In the genomic region with DNA sequence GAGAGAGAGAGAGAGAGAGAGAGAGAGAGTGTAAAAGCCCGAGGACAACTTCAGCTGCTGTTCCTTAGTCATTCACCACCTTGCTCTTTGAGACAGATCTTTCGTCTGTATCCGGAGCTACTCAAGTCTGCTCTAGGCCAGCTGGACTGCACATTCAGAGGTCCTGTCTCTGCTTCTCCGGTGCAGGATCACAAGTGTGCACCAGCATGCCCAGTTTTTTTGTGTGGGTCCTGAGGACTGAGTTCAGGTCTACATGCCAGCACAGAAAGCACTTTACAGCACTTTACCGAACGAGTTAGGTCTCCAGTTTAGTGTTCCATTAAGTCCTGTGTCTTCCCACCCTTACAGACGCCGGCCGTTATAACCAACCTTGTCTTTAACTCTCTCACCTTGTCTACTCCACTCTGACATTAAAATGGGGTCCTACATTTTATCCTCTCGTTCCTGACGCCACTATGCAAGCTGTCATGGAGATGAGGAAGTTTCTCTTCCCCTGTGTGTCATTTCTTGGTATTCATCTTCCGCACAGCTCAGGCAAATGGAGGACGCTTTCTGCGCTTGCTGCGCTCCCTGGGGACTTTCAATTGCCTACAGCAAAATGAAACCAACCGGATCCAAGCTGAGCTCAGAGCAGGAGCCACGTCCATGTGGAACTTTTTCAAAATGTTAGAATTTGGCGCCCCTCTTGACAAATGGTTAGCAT, we compare ENCODE assay signal across 11 mouse cellular contexts.
DNase-seq lines count a peak whose midpoint lies in the region; ATAC-seq and TF ChIP-seq lines count a peak whose summit lies in the region.
"Had no signal": no experiment of that assay in that cellular context is flagged by ENCODE, and none has a peak within 500 bp of the region (broad histone marks: within the 10 kb centered on the region; RNA-seq: fewer than 3 reads in every experiment).

No protein-coding gene starts in this region.

- H3K27me3 ChIP-seq in intestine, embryonic 14.5 days (replicated peaks; ENCODE audit: control insufficient read depth, insufficient read depth, low read length), result no peaks in the 10 kb centered on the region
- no peaks in the 10 kb centered on the region for H3K27me3 ChIP-seq in intestine, embryonic 15.5 days (replicated peaks)
- no peaks in the 10 kb centered on the region for H3K27me3 ChIP-seq in thymus, adult 2 months (ENCODE audit: control insufficient read depth, insufficient read depth, low read length)
- H3K27me3 ChIP-seq in limb, embryonic 14.5 days (ENCODE audit: control insufficient read depth, insufficient read depth, low read length), result no peaks in the 10 kb centered on the region
- no peaks in the 10 kb centered on the region for H3K27me3 ChIP-seq in forebrain, embryonic 10.5 days (ENCODE audit: poor library complexity, severe bottlenecking)
- H3K27me3 ChIP-seq: hindbrain, embryonic 15.5 days had no signal

- peak; percentile 52 for DNase-seq in intestine, embryonic 14.5 days (ENCODE audit: low spot score)
- peak; percentile 1 for DNase-seq in thymus, postnatal 14 days
- no peak for DNase-seq in thymus, adult 2 months
- DNase-seq in limb, embryonic 14.5 days (ENCODE audit: low spot score), result peak; percentile 22
- no peak for DNase-seq in forebrain, embryonic 10.5 days (ENCODE audit: extremely low spot score, low spot score)
- DNase-seq in spleen, postnatal 14 days (ENCODE audit: low spot score in 2 of 2), result no peak
- DNase-seq: cerebellum, postnatal 25 days had no signal

- no peaks in the 10 kb centered on the region for H3K36me3 ChIP-seq in intestine, embryonic 14.5 days (ENCODE audit: control insufficient read depth, insufficient read depth, low read length)
- no peaks in the 10 kb centered on the region for H3K36me3 ChIP-seq in intestine, embryonic 15.5 days
- H3K36me3 ChIP-seq in thymus, adult 2 months (ENCODE audit: control insufficient read depth, insufficient read depth, low read length), result no peaks in the 10 kb centered on the region
- no peaks in the 10 kb centered on the region for H3K36me3 ChIP-seq in limb, embryonic 14.5 days (ENCODE audit: control insufficient read depth, insufficient read depth, low read length)
- H3K36me3 ChIP-seq in forebrain, embryonic 10.5 days (replicated peaks), result no peaks in the 10 kb centered on the region
- H3K36me3 ChIP-seq: hindbrain, embryonic 15.5 days had no signal

- no peaks in the 10 kb centered on the region for H3K9me3 ChIP-seq in intestine, embryonic 14.5 days (ENCODE audit: control insufficient read depth, low read length)
- H3K9me3 ChIP-seq in intestine, embryonic 15.5 days, result no peaks in the 10 kb centered on the region
- no peaks in the 10 kb centered on the region for H3K9me3 ChIP-seq in limb, embryonic 14.5 days (ENCODE audit: control insufficient read depth, low read length)
- H3K9me3 ChIP-seq in forebrain, embryonic 10.5 days, result no peaks in the 10 kb centered on the region
- H3K9me3 ChIP-seq: hindbrain, embryonic 15.5 days had no signal

- no peak overlapping the region for H3K4me2 ChIP-seq in intestine, embryonic 14.5 days (ENCODE audit: low read length)
- no peak overlapping the region for H3K4me2 ChIP-seq in intestine, embryonic 15.5 days (replicated peaks)
- H3K4me2 ChIP-seq in limb, embryonic 14.5 days (replicated peaks; ENCODE audit: low read depth, low read length, severe bottlenecking), result no peak overlapping the region
- H3K4me2 ChIP-seq: hindbrain, embryonic 15.5 days had no signal

- peaks cover 18% of the 10 kb centered on the region for H3K4me1 ChIP-seq in intestine, embryonic 14.5 days (replicated peaks; ENCODE audit: control insufficient read depth, insufficient read depth, low read length)
- peaks cover 14% of the 10 kb centered on the region for H3K4me1 ChIP-seq in intestine, embryonic 15.5 days (replicated peaks)
- peaks cover 12% of the 10 kb centered on the region for H3K4me1 ChIP-seq in thymus, adult 2 months (replicated peaks; ENCODE audit: control insufficient read depth, insufficient read depth, low read length)
- H3K4me1 ChIP-seq in limb, embryonic 14.5 days (ENCODE audit: control insufficient read depth, insufficient read depth, low read length), result peaks cover 19% of the 10 kb centered on the region
- peaks cover 30% of the 10 kb centered on the region for H3K4me1 ChIP-seq in forebrain, embryonic 10.5 days

- ATAC-seq in intestine, embryonic 14.5 days (replicated peaks; ENCODE audit: low FRiP score, low TSS enrichment, low read depth), result no peak
- ATAC-seq in intestine, embryonic 15.5 days, result no peak
- ATAC-seq in limb, embryonic 14.5 days (ENCODE audit: low FRiP score, low read depth), result no peak

- 77% methylated on average over 18 of the region's 18 CpGs for WGBS in intestine, embryonic 14.5 days
- WGBS in intestine, embryonic 15.5 days, result 69% methylated on average over 18 of the region's 18 CpGs
- WGBS in thymus, adult 2 months, result 87% methylated on average over 18 of the region's 18 CpGs
- WGBS in limb, embryonic 14.5 days, result 58% methylated on average over 18 of the region's 18 CpGs
- WGBS in forebrain, embryonic 10.5 days, result 86% methylated on average over 18 of the region's 18 CpGs

- H3K4me3 ChIP-seq in intestine, embryonic 14.5 days (ENCODE audit: low read depth, low read length), result no peak overlapping the region
- no peak overlapping the region for H3K4me3 ChIP-seq in intestine, embryonic 15.5 days (replicated peaks)
- H3K4me3 ChIP-seq in thymus, adult 2 months (ENCODE audit: control insufficient read depth, insufficient read depth, low read length), result no peak overlapping the region
- H3K4me3 ChIP-seq in limb, embryonic 14.5 days (replicated peaks; ENCODE audit: low read length), result no peak overlapping the region
- H3K4me3 ChIP-seq in forebrain, embryonic 10.5 days, result no peak overlapping the region
- H3K4me3 ChIP-seq: hindbrain, embryonic 15.5 days; left cerebral cortex, adult 2 months had no signal

- no peak for TF ChIP-seq POLR2A in thymus, adult 2 months (IDR thresholded peaks at IDR 0.05; ENCODE audit: control insufficient read depth, extremely low read depth, insufficient read depth, low read length, poor library complexity)
- no peak for TF ChIP-seq POLR2A in limb, embryonic 14.5 days (IDR thresholded peaks at IDR 0.05; ENCODE audit: borderline replicate concordance, extremely low read depth, insufficient read depth, insufficient read length)

- no peak overlapping the region; the same call in 1 of the 2 replicates for H3K27ac ChIP-seq in intestine, embryonic 14.5 days (ENCODE audit: low read depth)
- H3K27ac ChIP-seq in intestine, embryonic 15.5 days, result no peak overlapping the region
- no peak overlapping the region for H3K27ac ChIP-seq in thymus, adult 2 months (ENCODE audit: control insufficient read depth, insufficient read depth, low read length)
- no peak overlapping the region for H3K27ac ChIP-seq in limb, embryonic 14.5 days (replicated peaks; ENCODE audit: low read depth, low read length)
- no peak overlapping the region for H3K27ac ChIP-seq in forebrain, embryonic 10.5 days
- H3K27ac ChIP-seq: hindbrain, embryonic 15.5 days; left cerebral cortex, adult 2 months; liver, embryonic 14.5 days had no signal

- TF ChIP-seq CTCF in thymus, adult 2 months (IDR thresholded peaks at IDR 0.05; ENCODE audit: borderline replicate concordance, control insufficient read depth, extremely low read depth, insufficient read depth, low read length, poor library complexity), result no peak

- no peak overlapping the region for H3K9ac ChIP-seq in intestine, embryonic 14.5 days (ENCODE audit: low read length)
- no peak overlapping the region for H3K9ac ChIP-seq in intestine, embryonic 15.5 days
- H3K9ac ChIP-seq in limb, embryonic 14.5 days (ENCODE audit: low read depth, low read length, severe bottlenecking), result no peak overlapping the region
- H3K9ac ChIP-seq: hindbrain, embryonic 15.5 days; liver, embryonic 14.5 days had no signal

Comparison
In these comparisons a context has a peak if more than half of its experiments do, and no peak if none do; other contexts are left out.
1. DNase-seq: peak in intestine, embryonic 14.5 days (single experiment), thymus, postnatal 14 days (single experiment) and limb, embryonic 14.5 days (single experiment); none in thymus, adult 2 months (single experiment), forebrain, embryonic 10.5 days (single experiment) and spleen, postnatal 14 days (0 of 2).